Mouse (Mus musculus) spleen, adult 12 weeks (tissue): ENCODE results near the gene Zfp593.
A peak's percentile ranks its signal among the peaks of the same experiment; 100 is the strongest.

ENCODE experiments used
- DNase-seq: peaks from one replicate; pipeline ENCODE4 v3.0.0; 2022; ENCODE audit warnings: low spot score

The Zfp593 gene

DNA sequence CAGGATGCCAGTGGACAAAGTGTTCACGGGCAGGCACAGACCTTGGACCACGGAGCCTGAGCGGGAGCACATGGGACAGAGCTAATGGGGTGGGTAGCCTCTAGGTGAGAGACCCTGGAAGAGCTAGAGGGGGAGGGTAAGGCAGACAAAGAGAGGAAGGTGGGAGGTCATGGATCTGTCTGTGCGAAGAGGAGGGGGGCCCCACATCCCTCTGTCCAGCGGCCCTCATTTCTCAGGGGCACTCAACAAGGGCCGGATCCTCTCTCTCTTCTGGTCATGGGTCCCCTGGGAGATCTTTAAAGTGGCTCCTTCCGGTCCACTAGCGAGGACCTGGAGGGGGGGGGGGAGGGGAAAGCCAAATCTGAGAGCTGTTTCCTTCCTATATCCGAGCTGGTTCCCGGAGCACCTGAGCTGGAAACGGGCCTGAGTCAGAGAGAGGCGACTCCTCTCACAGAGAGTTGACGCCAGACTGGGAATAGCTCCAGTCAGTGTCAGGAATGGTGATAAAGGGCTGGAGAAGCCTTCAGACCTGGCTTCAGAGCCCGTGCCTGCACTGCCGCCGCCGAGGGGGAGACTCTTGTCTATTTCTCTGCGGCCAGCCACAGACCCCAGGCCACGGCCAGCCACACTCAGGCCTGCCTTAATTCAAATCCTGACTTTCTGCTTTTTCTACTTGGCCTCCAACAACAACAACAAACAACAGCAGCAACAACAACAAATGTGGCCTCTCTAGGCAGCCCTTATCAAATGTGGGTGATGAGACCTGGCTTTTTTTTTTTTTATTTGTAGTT lies 11.2 kb upstream of the Zfp593 start:
- DNase-seq = no peak

GRCm38 (mm10) chr4:134255854-134256253 lies 10.5 kb upstream of the Zfp593 start:
- DNase-seq = no peak

GRCm38 (mm10) chr4:134254835-134255234 lies 9.4 kb upstream of the Zfp593 start:
- DNase-seq = no peak

GRCm38 (mm10) chr4:134253722-134254324 lies 8.4 kb upstream of the Zfp593 start, which contains the start of gene Grrp1:
Gene Grrp1, minus strand, starts transcription at chr4:134254106.
- no peak for DNase-seq

DNA sequence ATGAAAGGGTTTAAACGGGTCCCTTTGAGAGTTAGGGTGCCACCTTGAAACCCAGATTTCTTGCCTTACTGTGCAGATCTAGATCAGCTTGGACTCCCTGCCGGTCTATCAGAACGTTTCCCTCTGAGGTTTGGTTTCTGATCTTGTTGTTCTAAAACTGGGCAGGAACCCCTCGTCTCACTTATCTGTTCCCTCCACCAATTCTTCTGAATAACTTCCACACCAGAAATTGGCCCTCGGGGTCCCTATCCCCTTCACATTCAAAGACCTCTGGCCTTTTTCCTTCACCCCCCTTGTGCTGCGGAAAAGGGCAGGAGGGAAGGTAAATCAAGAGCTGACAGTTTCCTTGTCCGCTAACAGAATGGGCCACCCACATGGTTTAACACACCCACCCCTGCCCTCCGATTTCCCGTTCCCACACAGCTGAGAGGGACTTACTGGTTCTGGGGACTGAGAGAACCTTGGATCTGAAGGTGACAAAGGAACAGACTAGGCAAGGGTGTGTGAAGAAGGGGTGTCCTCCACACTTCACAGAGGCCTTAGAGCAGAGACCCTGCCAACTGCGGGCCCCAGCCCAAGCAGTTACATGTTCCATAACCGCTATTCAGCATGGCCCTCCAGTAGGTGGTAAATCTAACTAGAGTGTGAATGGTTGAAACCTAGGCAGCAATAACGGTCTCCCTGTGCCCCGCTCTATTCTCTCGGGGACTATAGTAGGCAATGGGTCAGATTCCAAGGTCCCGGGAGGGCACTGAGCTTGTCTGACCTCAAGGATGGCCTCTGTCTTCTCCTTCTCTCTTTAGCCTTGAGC lies 7.7 kb upstream of the Zfp593 start:
- no peak for DNase-seq

DNA sequence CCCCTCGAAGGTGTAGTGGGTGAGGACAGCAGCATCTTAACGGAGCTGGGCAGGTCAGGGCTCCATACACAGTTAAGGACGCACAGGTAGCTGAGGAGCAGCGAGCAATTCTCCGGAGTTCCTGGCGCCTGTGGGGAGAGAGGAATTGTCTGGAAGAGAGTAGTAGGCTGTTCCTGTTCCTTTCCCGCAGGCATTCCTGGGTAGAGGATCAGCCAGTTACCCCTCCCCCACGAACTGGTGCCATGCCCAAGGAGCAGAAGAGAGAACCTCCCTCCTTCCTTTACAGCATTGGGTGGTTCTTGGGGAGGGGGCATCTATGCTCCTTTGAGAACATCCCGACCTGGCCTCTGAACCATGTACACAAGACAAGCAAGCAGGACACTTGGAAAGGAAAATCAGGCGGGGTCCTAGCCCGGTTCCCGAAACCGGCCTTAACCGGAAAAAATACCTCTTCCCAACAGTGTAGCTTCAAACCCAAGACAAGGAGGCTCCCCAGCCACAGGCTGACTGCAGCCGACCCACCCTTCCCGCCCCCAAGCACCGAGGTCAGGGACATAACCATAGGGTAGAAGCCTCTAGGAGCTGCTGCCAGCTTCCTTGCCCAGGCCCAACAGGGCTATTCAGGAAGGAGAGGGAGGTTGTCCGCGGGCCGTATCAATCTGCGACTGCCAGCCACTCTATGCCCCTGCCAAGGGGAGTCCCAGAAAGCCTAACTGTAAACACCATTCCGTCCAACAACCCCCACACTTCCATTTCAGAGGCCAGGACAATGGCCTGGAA lies 6.9 kb upstream of the Zfp593 start:
- DNase-seq = no peak

DNA sequence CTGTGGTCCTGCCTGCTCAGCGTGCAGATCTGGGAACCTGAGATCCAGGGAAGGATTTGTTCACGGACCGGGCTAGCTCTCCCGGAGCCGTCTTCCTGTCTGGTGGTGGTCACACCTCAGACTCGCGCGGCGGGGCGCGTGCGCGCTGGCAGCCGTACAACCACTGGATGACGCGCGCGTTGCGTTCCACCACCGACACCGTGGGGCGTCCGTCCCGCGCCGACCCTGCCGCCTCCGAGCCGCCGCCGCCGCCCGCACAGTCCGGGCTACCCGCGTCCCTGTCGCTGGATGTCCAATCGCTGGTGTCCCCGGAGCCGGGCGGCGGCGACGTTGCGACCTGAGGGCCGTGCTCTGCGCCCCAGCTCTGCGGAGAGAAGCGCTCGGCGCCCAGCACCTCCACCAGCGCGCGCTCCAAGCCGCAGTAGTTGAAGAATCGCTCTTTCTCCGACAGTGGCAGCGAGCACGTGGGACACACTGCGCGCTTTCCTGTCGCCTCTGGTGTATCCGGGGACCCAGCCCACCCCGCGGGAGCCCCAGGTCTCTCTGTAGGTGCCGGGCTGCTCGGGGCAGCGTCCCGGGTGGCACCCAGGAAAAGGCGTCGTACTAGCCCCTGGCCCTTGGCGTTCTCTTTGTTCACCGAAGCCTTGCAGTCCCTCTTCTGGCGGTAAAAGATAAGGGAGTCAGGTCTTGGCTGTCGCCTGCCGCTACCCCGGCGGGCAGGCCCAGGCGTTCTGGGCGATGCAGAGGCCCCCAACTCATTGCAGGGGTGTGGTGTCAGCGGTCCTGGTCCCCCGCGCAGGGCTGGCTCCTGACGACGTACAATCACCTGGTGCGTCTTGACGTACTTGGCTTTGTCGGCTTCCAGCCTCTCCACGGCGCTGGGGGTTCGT lies 6.1 kb upstream of the Zfp593 start:
- no peak for DNase-seq

GRCm38 (mm10) chr4:134250930-134251240 lies 5.5 kb upstream of the Zfp593 start:
- DNase-seq = no peak

DNA sequence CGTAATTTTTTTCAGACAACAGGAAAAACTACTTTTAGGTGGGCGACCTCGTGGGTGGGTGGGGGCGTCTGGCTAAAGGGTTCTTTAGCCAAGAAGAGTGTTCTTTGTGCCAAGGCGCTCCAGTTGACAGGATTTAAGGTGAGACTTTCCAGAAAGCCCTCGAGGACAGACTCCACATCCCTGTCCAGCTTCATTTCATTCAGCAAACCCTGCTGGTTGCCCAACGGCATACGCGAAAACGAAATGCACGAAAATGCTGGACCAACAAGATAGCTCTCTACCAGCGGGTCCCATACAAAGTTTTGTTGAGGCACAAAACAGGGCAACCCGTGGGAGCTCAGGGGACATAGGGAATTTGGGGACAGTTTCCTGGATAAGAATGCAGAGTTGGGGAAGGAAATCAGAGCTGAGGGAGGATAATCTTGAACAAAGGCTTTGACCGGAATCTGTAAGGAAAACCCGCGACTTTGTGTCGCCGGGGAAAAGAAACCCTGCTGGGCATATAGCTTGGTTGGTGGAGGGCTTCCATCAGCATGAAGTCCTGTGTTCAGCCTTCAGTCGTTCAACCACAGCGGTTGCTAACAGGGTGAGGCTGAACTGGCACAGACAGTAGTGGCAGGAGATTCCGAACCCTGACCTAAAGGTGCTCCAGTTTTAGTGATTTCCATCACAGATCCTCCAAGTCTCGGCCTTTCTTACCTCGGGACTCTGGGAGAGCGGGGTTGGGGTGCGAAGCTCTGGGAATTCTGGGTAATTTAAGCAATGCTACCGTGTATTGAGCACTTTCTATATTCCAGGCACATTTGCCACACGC lies 4.9 kb upstream of the Zfp593 start:
- no peak for DNase-seq

GRCm38 (mm10) chr4:134249651-134250050 lies 4.3 kb upstream of the Zfp593 start:
- peak; percentile 44 for DNase-seq

DNA sequence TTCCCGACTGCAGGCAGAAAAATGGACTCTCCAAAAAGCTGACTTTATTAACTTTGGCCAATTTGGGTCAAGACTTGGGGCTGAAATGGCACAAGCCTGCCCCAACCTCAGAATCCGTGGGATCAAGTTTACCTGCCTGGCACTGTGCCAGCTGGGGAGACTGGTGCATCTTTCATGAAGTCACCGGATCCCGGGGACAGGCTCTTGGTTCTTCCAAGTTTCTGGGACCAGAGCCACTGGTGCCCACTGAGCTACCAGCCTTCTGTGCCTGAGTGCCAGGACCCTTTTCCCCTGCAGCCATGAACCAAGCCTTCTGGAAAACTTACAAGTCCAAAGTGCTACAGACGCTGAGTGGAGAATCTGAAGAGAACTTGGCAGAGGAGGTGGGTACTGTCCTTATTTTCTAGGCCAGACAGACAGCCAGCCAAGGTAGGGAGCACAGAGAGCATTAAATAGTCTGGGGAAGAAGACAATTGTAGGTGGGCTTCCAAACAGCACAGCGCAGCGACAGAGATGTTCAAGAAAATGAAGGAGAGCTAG lies 1.4 kb upstream of the Zfp593 start, which contains the start of gene Gm30191:
Gm30191 (plus strand) TSS at position 217 of the 540 bp plus-strand sequence.
- no peak for DNase-seq

- DNase-seq = no peak
These were observed 864 bp upstream of the Zfp593 start for GRCm38 (mm10) chr4:134246256-134246655.

DNA sequence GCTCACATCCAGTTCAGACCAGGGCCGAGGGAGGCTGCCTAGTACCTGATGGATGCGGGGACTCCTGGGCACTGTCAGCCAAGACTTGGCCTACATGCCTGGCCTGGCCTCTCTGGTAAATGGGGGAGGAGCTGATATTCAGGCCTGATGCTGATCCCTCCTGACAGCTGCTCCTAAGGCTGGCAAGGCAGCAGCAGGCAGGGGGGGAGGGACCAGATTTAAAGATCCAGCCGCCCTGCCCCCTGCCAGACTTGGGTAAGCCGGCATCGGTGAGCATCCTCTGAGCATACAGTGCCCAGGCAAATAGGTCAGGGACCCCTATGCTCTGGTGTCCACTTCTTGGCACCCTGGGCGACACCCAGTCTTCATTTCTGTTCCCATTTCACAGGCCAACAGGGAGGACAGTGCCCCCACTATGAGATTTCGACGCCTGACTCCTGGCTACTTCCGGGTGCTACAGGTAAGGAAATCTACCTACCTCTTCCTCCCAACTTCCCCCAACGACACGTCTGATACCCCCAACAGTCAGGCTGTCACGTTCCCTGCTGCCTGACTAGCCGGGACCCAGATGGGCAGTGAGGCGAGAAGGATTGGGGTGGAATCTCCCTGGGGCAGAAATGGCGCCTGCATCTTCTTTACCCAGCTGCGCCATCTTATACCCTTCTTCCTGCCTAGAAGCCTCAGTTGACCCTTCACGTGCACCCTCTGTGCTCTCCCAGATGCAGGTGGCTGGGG lies 1.7 kb downstream of the Zfp593 start, which contains the start of gene E130218I03Rik:
E130218I03Rik (plus strand) TSS at position 147 of the 735 bp plus-strand sequence.
- DNase-seq = no peak

- DNase-seq = no peak
These were observed 6.7 kb downstream of the Zfp593 start for GRCm38 (mm10) chr4:134238686-134239085.

- DNase-seq = no peak
These were observed 7.1 kb downstream of the Zfp593 start, which contains the start of gene Cnksr1 for GRCm38 (mm10) chr4:134238279-134238651. Gene Cnksr1, minus strand, starts transcription at chr4:134238399.

- DNase-seq = no peak
These were observed 7.7 kb downstream of the Zfp593 start for GRCm38 (mm10) chr4:134237582-134238278.

DNA sequence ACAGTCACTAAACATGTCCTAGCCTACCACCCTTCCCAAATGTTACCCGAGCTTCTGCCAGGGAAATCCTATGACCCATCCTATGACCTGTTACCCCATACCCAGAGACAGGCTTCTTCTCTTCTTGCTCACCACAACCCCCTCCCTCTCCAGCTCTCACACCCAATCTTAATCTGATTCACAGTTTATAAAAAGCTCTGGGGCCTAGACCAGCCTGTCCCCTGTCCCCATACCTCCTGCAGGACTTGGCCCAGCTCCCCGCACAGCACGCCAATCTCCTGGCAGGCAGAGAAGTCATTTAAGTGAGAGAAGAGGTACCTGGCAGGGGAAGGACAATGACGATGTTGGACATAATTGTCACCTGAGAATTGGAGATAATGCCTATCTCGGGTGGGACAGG lies 10.5 kb downstream of the Zfp593 start:
- DNase-seq = no peak

DNA sequence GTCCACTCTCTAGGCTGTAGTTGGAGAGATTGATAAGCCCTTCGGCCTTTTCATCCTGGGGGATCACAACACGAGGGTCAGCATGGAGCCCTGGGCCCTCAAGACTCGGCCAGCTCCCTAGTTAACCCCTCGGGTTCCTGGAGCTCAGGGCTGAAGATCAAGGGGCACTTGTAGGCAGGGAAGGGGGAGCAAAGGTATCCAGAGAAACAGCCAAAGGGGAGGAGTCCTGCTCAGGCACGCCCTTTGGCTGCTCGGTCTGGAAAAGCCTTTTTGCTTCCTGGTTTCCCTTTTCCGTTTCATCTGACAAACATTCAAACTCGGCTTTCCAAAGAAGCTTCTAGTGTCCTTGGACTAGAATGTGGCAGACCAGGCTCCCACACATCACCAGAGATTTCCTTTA lies 15.0 kb downstream of the Zfp593 start:
- no peak for DNase-seq
